19 mouse cellular contexts compared by ENCODE assay signal in the genomic region with DNA sequence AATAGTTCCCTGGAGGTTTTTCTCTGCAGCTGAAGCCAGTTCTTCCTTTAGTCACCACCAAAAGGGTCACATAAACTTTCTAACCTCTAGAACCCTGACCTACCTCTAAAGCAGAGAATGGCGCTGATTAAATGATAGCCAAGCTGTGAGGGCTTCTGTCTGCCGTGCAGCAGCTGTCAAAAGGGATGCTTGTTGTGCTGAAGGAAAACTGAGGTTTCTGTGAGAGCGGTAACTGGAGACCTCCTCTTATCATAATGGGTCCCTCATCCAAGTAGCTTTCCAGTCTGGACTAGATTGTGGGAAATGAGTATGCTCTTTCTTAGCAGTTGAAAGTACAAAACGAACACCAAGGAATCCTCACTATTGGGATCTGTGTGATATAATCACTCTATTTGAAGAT.
"Had no signal": no experiment of that assay in that cellular context is flagged by ENCODE, and none has a peak within 500 bp of the region (broad histone marks: within the 10 kb centered on the region; RNA-seq: fewer than 3 reads in every experiment).

No protein-coding gene starts in this region.

- H3K36me3 ChIP-seq: kidney, embryonic 15.5 days; limb, embryonic 12.5 days; limb, embryonic 15.5 days; midbrain, embryonic 10.5 days; midbrain, embryonic 13.5 days had no signal

- H3K9me3 ChIP-seq: kidney, embryonic 15.5 days; limb, embryonic 12.5 days; limb, embryonic 15.5 days; midbrain, embryonic 10.5 days; midbrain, embryonic 13.5 days had no signal

- H3K27me3 ChIP-seq: kidney, embryonic 15.5 days; limb, embryonic 12.5 days; limb, embryonic 15.5 days; midbrain, embryonic 13.5 days had no signal

- ATAC-seq: liver, postnatal 0 days; lung, postnatal 0 days; midbrain, embryonic 13.5 days; midbrain, embryonic 16.5 days had no signal

- DNase-seq: kidney, adult 11 months; kidney, adult 8-10 months; kidney, postnatal 10 days; kidney, postnatal 36 days; layer of hippocampus, postnatal 36 days; left cerebral cortex, postnatal 4 days; liver, postnatal 0 days; lung, embryonic 14.5 days; thymus, adult 2 months; thymus, postnatal 25 days had no signal

- H3K9ac ChIP-seq: kidney, embryonic 15.5 days; limb, embryonic 12.5 days; limb, embryonic 15.5 days; liver, embryonic 14.5 days; liver, postnatal 0 days; lung, embryonic 14.5 days; midbrain, embryonic 13.5 days had no signal

- H3K4me3 ChIP-seq: kidney, embryonic 15.5 days; limb, embryonic 12.5 days; limb, embryonic 15.5 days; midbrain, embryonic 10.5 days; midbrain, embryonic 13.5 days had no signal

- H3K4me2 ChIP-seq: kidney, embryonic 15.5 days; limb, embryonic 12.5 days; limb, embryonic 15.5 days; liver, embryonic 11.5 days; lung, embryonic 14.5 days; midbrain, embryonic 13.5 days had no signal

- H3K4me1 ChIP-seq: kidney, embryonic 15.5 days; limb, embryonic 12.5 days; midbrain, embryonic 10.5 days had no signal

- H3K27ac ChIP-seq: kidney, embryonic 15.5 days; limb, embryonic 12.5 days; limb, embryonic 15.5 days; liver, embryonic 14.5 days; midbrain, embryonic 10.5 days; midbrain, embryonic 13.5 days had no signal
